Mouse (Mus musculus): Measurements from ENCODE around the gene Il22ra2.

Il22ra2 gene

GRCm38 (mm10) chr10:19621408-19622048 is at the start of gene Il22ra2:
Il22ra2 (plus strand) TSS chr10:19621998.
- in situ Hi-C loops (cut with MseI, MboI) = no loop called here

DNA sequence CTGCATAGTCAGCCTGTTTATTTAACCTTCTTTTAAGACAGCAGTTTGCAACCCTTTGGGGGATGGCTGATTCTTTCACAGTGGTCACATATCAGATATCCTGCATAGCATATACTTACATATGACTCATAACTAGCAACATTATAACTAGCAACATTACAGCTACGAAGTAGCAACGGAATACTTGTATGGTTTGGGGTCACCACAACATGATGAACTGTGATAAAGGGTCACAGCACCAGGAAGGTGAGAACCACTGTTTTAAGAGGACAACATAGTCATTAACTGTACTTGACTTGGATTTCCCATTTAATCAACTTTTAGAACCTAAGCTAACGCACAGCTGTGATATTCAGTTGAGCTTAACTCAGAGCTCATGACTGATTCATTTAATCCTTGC is 44.2 kb upstream of the Il22ra2 start:
- in situ Hi-C loops (cut with MseI, MboI) = no loop called here

DNA sequence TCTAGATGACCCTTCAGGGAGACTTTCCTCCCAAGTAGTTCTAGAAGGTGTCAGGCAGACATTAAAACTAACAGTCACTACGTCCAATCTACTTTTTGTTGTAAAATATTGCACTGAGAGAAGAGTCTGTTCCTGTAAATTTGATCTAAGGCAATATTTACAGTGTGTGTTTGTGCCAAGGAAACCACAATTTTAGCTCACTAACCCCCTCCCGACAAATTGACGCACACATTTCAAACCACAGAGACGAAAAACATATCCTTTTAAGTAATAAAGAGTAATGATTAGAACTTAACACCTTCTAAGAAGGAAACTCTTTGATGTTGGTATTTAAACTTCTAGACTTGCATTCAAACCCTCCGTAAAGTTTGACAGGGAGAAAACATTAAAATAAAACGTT is 43.8 kb upstream of the Il22ra2 start:
- in situ Hi-C loops (cut with MseI, MboI) = no loop called here

DNA sequence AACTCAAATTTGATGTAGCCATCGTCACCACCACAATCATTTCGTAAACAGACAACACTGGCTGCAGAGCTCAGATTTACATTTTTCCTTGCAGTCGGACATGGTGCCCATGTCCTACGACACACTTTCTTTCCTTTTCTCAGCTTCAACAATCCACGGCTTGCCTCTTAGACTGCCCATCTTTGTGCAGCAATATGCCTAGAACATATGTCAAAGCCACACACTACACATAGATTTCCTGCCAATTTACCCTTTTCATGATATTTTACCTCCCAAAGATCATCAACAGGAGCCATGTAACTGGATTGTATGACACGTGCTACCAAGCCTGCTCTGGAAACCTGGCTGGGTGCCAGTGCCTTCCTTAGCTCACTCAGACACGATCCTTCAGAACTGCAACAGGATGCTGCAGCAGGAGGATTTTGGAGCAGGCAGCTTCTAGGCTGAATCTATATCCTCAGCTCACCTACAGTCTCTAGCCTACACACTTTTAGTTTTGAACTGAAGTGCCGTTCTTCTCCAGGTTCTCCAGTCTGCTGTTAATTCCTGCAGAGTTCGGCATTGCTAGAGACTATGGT is 43.3 kb upstream of the Il22ra2 start:
- in situ Hi-C loops (cut with MseI, MboI) = no loop called here

DNA sequence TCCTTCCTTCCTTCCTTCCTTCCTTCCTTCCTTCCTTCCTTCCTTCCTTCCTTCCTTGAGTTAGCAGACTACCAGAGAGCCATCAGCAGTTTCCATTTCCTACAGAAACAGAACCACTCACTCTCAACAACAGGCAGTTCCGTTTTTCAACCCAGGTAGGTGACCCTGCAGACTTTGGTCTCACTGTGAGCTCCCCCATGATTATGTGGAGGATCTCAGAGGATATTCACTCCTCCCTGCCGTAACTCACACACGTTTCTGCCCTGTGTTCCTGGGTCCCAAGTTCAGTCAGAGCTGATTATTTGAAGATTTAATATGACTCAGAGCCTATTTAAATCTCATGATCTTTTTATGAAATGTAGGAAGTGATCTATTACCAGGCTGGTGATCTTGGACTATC is 41.1 kb upstream of the Il22ra2 start:
- in situ Hi-C loops (cut with MseI, MboI) = no loop called here

DNA sequence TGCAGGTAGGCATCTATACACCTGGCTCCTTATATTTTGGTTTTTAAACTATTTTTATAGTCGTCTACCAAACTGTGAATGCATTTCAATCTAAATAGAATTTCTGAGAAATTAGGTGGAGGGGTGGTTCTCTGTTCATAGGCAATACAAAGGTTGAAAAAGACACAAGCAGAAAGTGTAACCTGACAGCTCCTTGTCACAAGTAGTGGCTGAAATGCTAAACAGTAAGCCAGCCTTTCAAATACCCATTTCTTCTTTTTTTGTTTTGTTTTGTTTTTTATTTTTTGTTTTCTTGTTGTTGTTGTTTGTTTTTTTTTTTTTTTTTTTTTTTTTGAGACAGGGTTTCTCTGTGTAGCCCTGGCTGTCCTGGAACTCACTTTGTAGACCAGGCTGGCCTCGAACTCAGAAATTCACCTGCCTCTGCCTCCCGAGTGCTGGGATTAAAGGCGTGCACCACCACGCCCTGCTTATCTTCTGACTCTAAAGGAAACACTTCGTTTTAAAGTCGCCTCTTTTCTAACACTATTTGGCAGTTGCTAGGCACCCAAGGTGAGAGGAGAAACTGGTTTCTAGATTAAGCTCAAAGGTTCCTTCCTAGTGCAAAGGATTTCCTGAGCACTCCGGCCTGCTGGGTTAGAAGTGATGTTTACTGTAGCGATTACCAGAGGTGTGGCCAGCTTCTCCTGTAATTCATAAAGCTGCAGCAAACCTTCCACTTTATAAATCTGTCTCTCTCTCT is 39.8 kb upstream of the Il22ra2 start:
- in situ Hi-C loops (cut with MseI, MboI) = no loop called here

DNA sequence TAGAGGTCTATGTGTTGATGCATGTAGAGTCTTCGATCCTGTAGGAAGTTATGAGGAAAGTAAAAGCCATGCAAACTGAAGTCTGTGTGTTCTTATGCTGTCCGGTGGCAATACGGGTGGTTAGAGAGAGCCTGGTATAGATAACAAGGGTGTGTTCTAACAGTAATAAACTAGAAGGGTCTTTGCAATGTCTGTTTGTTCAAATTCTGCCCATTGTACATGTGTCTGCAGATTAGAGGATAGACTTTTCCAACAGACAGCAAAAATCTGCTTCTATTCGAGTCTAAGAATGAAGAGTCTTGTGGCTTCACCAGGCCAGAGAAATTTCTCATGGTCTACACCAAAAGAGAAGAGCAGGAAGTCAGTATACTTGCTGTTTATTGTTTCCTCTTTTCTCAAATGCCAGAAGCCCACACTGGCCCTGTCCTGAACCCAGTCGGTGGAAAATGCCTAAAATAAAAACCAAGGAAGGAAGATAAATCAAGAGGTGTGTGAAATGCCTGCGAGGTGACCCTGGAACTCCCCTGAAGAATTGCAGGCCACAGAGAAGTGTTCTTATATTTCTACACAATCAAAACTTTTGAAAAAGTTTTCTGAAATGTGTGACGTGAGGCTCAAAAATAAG is 38.9 kb upstream of the Il22ra2 start:
- in situ Hi-C loops (cut with MseI, MboI) = no loop called here

DNA sequence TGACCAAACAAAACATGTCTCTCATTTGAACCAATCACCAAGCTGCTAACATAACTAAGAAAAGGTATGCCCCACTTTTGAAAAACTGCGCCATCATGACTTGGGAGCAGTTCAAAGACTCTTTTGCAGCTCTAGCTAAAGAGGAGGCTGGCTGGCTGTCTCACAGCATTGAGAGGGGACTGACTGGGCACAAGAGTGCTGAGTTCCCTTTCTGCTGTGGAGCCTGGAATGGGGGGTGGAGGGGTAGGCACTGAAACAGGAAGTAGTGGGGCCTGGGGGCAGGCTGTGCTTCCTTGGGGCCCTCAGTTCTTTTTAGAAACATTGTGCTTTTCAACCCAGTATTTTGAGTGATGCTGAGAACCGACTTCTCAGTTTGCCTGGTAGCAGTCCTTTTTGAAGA is 37.7 kb upstream of the Il22ra2 start:
- in situ Hi-C loops (cut with MseI, MboI) = no loop called here

DNA sequence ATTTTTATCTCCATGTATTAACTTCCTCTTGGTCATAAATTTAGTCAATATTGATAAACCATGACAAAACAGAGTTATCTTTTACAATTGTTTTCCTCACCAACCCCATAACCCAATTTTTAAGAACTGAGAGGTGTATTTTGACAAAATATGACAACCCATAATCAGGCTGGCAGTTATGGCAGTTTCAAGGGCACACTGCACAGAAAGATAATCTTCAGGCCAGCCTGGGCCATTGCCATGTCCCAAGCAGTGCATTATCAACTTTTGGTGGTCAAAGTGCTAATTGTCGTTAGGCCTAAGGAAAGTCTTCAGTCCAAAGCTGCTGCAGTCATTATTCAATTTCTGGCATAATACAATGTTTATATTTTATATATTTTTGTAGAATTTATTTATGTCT is 37.0 kb upstream of the Il22ra2 start:
- in situ Hi-C loops (cut with MseI, MboI) = no loop called here

DNA sequence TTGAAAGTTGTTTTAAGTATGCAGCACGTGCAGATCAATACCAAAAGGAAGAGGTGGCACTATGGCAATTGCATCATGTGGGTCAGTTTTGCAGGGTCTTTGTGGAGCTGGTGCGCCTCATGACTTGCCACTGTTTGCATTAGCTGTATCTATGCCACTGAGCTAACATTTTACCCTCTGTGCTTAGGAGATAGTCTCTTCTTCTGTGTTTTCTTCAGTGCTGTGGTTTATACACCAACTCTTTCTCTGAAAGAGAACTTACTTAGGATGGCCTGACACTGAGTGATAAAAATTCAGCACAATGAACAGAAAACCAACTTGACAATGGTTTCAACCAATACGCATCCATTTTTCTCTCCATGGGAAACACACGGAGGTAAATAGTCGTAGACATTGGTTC is 35.9 kb upstream of the Il22ra2 start:
- in situ Hi-C loops (cut with MseI, MboI) = no loop called here

- in situ Hi-C loops (cut with MseI, MboI) = no loop called here
Measured at GRCm38 (mm10) chr10:19587281-19587680, 34.5 kb upstream of the Il22ra2 start.

- in situ Hi-C loops (cut with MseI, MboI) = no loop called here
Measured at GRCm38 (mm10) chr10:19589626-19590025, 32.2 kb upstream of the Il22ra2 start.

GRCm38 (mm10) chr10:19591286-19591640 is 30.5 kb upstream of the Il22ra2 start:
- in situ Hi-C loops (cut with MseI, MboI) = no loop called here

DNA sequence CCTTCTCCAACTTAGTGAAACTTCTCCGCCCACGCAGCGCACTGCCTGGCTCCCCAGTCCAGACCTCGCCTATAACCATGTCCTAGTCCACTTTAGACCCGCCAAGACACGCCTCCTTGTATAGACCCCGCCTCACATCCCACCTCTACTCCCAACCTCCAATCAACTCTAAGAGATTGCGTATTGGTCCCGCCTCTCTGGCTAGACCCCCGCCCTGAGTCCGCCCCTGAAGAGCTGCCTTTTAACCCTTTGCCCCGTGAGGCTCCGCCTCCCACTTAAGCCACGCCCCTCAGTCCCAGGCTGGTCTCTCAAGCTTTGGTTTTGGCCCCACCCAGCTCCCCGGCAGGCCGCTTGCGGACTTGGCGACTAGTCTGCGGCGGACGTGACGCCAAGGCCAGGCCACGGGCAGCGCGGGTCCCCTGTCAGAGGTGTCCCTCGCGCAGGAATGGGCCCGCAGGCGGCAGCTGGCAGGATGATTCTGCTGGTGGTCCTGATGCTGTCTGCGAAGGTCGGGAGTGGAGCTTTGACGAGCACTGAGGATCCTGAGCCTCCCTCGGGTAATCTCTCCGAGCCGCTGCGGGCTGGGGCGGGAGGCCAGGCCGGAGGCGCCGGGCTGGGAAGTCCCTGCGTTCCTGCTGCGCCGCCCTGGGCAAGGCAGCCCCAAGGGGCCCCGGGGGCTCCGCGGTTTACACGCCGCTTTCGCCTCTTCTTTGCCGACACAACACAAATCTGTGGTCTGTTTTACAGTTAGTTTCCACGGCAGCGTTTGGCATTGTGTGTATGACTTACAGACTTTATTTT is 30.0 kb upstream of the Il22ra2 start, which contains the start of gene Ifngr1:
Gene Ifngr1, plus strand, starts transcription at position 309 of the 801 bp plus-strand sequence.
- in situ Hi-C loops (cut with MseI, MboI) = no loop called here

DNA sequence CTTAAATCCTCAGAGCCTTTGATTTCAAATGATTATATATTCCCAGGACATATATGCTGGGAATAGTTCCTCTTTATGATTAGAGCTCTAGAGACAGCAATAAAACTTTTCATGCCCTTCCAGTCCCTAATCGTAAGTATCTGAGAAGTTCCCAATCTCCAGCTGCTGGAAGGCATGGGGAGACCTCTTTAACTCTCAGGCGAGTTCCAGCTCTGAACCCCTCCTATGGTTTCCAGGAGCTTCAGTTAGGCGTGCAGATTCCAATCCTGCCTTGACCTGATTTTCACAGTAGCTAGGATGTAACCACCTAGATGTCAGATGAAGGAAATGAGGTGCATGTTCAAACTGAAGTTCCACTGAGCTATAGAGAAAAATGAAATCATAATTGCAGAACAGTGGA is 29.2 kb upstream of the Il22ra2 start:
- in situ Hi-C loops (cut with MseI, MboI) = no loop called here

GRCm38 (mm10) chr10:19593296-19593695 is 28.5 kb upstream of the Il22ra2 start:
- in situ Hi-C loops (cut with MseI, MboI) = no loop called here

- in situ Hi-C loops (cut with MseI, MboI) = no loop called here
Measured at GRCm38 (mm10) chr10:19594201-19594905, 27.4 kb upstream of the Il22ra2 start.

DNA sequence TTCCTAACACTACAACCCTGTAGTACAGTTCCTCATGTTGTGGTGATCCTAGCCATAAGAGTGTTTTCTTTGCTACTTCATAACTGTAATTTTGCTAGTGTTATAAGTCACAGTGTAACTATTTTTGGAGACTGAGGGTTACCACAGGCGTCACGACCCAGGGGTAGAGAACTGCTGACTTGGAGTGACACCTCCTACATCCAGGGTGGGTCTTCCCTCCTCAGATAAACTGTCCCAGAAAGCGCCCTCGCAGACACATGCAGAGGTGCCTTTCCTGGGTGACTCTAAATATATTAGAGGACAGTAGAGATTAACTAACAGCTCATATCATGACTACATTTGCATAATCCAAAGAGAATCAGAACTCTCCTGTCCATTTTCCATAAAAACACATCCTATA is 24.9 kb upstream of the Il22ra2 start:
- in situ Hi-C loops (cut with MseI, MboI) = no loop called here

- in situ Hi-C loops (cut with MseI, MboI) = no loop called here
Measured at GRCm38 (mm10) chr10:19598091-19598490, 23.7 kb upstream of the Il22ra2 start.

DNA sequence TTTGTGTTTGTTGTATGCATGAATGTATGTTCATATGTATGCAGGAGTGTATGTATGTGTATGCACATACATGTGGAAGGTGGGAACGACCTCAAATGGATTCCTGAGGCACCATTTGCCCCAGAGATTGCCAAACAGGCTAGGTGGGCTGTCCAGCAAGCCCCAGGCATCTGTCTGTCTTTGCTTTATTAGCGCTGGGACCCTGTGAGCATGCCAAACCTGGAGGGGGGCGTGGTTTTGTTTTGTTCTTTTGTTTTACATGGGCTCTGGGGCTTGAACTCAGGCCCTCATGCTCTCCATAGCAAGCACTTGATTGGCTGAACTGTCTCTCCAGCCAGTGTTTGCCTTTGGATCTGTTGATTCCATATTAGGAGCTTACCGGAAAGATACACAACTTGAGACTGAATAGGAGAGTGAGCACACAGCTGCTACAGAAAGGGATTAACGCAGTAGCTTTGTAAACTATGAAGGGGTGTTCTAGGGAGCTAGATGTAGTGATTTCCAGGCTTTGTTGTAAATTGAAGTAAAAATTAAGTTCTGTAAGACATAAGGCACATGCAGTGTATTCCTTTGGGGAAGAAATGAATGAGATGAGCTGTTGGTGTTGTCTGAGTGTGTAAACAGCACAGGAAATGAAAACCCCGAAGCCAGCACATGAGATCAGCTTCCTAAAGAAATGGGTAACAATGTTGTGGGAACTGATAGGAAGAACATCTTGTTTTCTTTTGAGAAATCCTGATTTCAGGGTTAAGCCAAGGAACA is 22.3 kb upstream of the Il22ra2 start:
- in situ Hi-C loops (cut with MseI, MboI) = no loop called here

- in situ Hi-C loops (cut with MseI, MboI) = no loop called here
Measured at GRCm38 (mm10) chr10:19600093-19600420, 21.7 kb upstream of the Il22ra2 start.

Data from mouse trophoblast stem cell (cell line).